Comparison of ENCODE assay signal across 20 mouse cellular contexts in genomic region chr5:98987116-98987515, GRCm38 (mm10). TPM values are rescaled to one million over a fixed set of nuclear protein-coding genes. Genes with fewer than 3 reads are reported as not detected.
DNase-seq lines count a peak whose midpoint lies in the region; ATAC-seq lines count a peak whose summit lies in the region.
"Had no signal": no experiment of that assay in that cellular context is flagged by ENCODE, and none has a peak within 500 bp of the region (broad histone marks: within the 10 kb centered on the region; RNA-seq: fewer than 3 reads in every experiment).

No protein-coding gene starts in this region.

- peak overlapping the region; percentile 13; the same call in 1 of the 2 replicates for H3K27ac ChIP-seq in midbrain, embryonic 10.5 days (replicated peaks)
- no peak overlapping the region for H3K27ac ChIP-seq in midbrain, embryonic 15.5 days
- peak overlapping the region; percentile 75 for H3K27ac ChIP-seq in forebrain, embryonic 14.5 days (ENCODE audit: low read depth, low read length)
- H3K27ac ChIP-seq in hindbrain, embryonic 10.5 days, result no peak overlapping the region
- H3K27ac ChIP-seq: embryonic facial prominence, embryonic 15.5 days; heart, embryonic 10.5 days; intestine, embryonic 15.5 days had no signal

- H3K9me3 ChIP-seq in midbrain, embryonic 10.5 days (replicated peaks), result no peaks in the 10 kb centered on the region
- no peaks in the 10 kb centered on the region for H3K9me3 ChIP-seq in midbrain, embryonic 15.5 days
- H3K9me3 ChIP-seq in forebrain, embryonic 14.5 days (replicated peaks; ENCODE audit: control insufficient read depth, low read length), result no peaks in the 10 kb centered on the region
- H3K9me3 ChIP-seq in hindbrain, embryonic 10.5 days, result no peaks in the 10 kb centered on the region
- H3K9me3 ChIP-seq: embryonic facial prominence, embryonic 15.5 days; heart, embryonic 10.5 days; intestine, embryonic 15.5 days had no signal

- peaks cover 36% of the 10 kb centered on the region for H3K4me1 ChIP-seq in midbrain, embryonic 10.5 days
- H3K4me1 ChIP-seq in midbrain, embryonic 15.5 days, result peaks cover 24% of the 10 kb centered on the region
- H3K4me1 ChIP-seq in forebrain, embryonic 14.5 days (ENCODE audit: control insufficient read depth, insufficient read depth, low read length), result peaks cover 26% of the 10 kb centered on the region
- peaks cover 18% of the 10 kb centered on the region for H3K4me1 ChIP-seq in hindbrain, embryonic 10.5 days (replicated peaks)
- H3K4me1 ChIP-seq: embryonic facial prominence, embryonic 15.5 days; intestine, embryonic 15.5 days had no signal

- H3K9ac ChIP-seq in midbrain, embryonic 15.5 days, result no peak overlapping the region
- H3K9ac ChIP-seq in forebrain, embryonic 14.5 days (ENCODE audit: low read length), result no peak overlapping the region
- H3K9ac ChIP-seq: embryonic facial prominence, embryonic 15.5 days; hindbrain, embryonic 14.5 days; intestine, embryonic 15.5 days had no signal

- H3K4me3 ChIP-seq in midbrain, embryonic 10.5 days, result no peak overlapping the region
- H3K4me3 ChIP-seq in midbrain, embryonic 15.5 days, result no peak overlapping the region
- no peak overlapping the region for H3K4me3 ChIP-seq in forebrain, embryonic 14.5 days (ENCODE audit: low read depth, low read length)
- H3K4me3 ChIP-seq in hindbrain, embryonic 10.5 days, result no peak overlapping the region
- H3K4me3 ChIP-seq: embryonic facial prominence, embryonic 15.5 days; erythroblast, embryonic 14.5 days; heart, embryonic 10.5 days; intestine, embryonic 15.5 days had no signal

- ATAC-seq in midbrain, embryonic 15.5 days (replicated peaks), result no peak
- peak; percentile 44; the same call in 1 of the 2 replicates for ATAC-seq in forebrain, embryonic 14.5 days

- H3K36me3 ChIP-seq in midbrain, embryonic 10.5 days, result no peaks in the 10 kb centered on the region
- H3K36me3 ChIP-seq in midbrain, embryonic 15.5 days (replicated peaks), result no peaks in the 10 kb centered on the region
- H3K36me3 ChIP-seq in forebrain, embryonic 14.5 days (ENCODE audit: control insufficient read depth, insufficient read depth, low read length), result no peaks in the 10 kb centered on the region
- H3K36me3 ChIP-seq in hindbrain, embryonic 10.5 days, result no peaks in the 10 kb centered on the region
- H3K36me3 ChIP-seq: embryonic facial prominence, embryonic 15.5 days; heart, embryonic 10.5 days; intestine, embryonic 15.5 days had no signal

- WGBS in midbrain, embryonic 10.5 days, result 75% methylated on average over 3 of the region's 3 CpGs
- WGBS in midbrain, embryonic 15.5 days, result 53% methylated on average over 3 of the region's 3 CpGs
- 25% methylated on average over 3 of the region's 3 CpGs for WGBS in forebrain, embryonic 14.5 days
- WGBS in hindbrain, embryonic 10.5 days, result 72% methylated on average over 3 of the region's 3 CpGs

- H3K4me2 ChIP-seq in midbrain, embryonic 15.5 days, result no peak overlapping the region
- no peak overlapping the region for H3K4me2 ChIP-seq in forebrain, embryonic 14.5 days (ENCODE audit: low read length)
- H3K4me2 ChIP-seq: embryonic facial prominence, embryonic 15.5 days; hindbrain, embryonic 14.5 days; intestine, embryonic 15.5 days had no signal

- DNase-seq in midbrain, embryonic 10.5 days (ENCODE audit: low spot score), result no peak
- DNase-seq in retina, embryonic 14.5 days (ENCODE audit: low spot score), result peak; percentile 31
- DNase-seq in retina, postnatal 1 day, result no peak
- DNase-seq in forebrain, embryonic 14.5 days (ENCODE audit: low spot score), result peak; percentile 56
- DNase-seq in embryo, embryonic 9.5 days (ENCODE audit: extremely low spot score), result no peak
- no peak for DNase-seq in layer of hippocampus, adult 11-12 months (ENCODE audit: low spot score)
- DNase-seq in hindbrain, embryonic 10.5 days (ENCODE audit: low spot score), result no peak
- DNase-seq: adrenal gland, postnatal 14 days; cerebellum, adult 18-20 months; cerebellum, postnatal 10 days; gastrocnemius, postnatal 36 days; heart, adult 18-20 months; heart, postnatal 10 days; heart, postnatal 4 days had no signal

- H3K27me3 ChIP-seq in midbrain, embryonic 10.5 days (ENCODE audit: low read depth, poor library complexity, severe bottlenecking), result no peaks in the 10 kb centered on the region
- no peaks in the 10 kb centered on the region for H3K27me3 ChIP-seq in midbrain, embryonic 15.5 days (replicated peaks)
- H3K27me3 ChIP-seq in forebrain, embryonic 14.5 days (replicated peaks; ENCODE audit: control insufficient read depth, insufficient read depth, low read length), result no peaks in the 10 kb centered on the region
- no peaks in the 10 kb centered on the region for H3K27me3 ChIP-seq in hindbrain, embryonic 10.5 days (ENCODE audit: insufficient read depth, poor library complexity, severe bottlenecking)
- H3K27me3 ChIP-seq: embryonic facial prominence, embryonic 15.5 days; intestine, embryonic 15.5 days had no signal

RNA-seq across cellular contexts. Expression of gene Prkg2, which starts 50.0 kb away (rescaled TPM):
- polyA plus RNA-seq in midbrain, embryonic 10.5 days (2016; fragmentation: Nextera tagmentation; extraction: Ambion mirVana), result 0.90 and 1.6 TPM in 2 replicates
- 1.7 and 2.7 TPM in 2 replicates for polyA plus RNA-seq in midbrain, embryonic 15.5 days (2015; fragmentation: Nextera tagmentation; extraction: Ambion mirVana)
- 0.75 and 0.97 TPM in 2 replicates for polyA plus RNA-seq in forebrain, embryonic 14.5 days (2014; fragmentation: Nextera tagmentation; extraction: Ambion mirVana)
- 1.3 and 1.6 TPM in 2 replicates for polyA plus RNA-seq in hindbrain, embryonic 10.5 days (2016; fragmentation: Nextera tagmentation; extraction: Ambion mirVana)
- polyA plus RNA-seq: erythroblast, embryonic 14.5 days had no signal

Comparison
In these comparisons a context has a peak if more than half of its experiments do, and no peak if none do; other contexts are left out.
1. DNase-seq: peak in retina, embryonic 14.5 days (single experiment) and forebrain, embryonic 14.5 days (single experiment); none in midbrain, embryonic 10.5 days (single experiment), retina, postnatal 1 day (single experiment), embryo, embryonic 9.5 days (single experiment), layer of hippocampus, adult 11-12 months (single experiment) and hindbrain, embryonic 10.5 days (single experiment).
2. H3K27ac ChIP-seq: peak in midbrain, embryonic 10.5 days (single experiment) and forebrain, embryonic 14.5 days (single experiment); none in midbrain, embryonic 15.5 days (single experiment) and hindbrain, embryonic 10.5 days (single experiment).